Mouse (Mus musculus): ENCODE measurements at regions not wholly inside any gene's neighbourhood (a gene's known extent, or its start where the extent isn't known, plus 50 kb on each side); places are given as distances from the start of the nearest gene placed in this dataset.
A peak's percentile ranks its signal among the peaks of the same experiment; 100 is the strongest.

GRCm38 (mm10) chr4:53341181-53341580 lies 99.0 kb upstream of the Slc44a1 start:
- H3K4me3 ChIP-seq: no peak overlapping the region
- no peak overlapping the region for H3K27ac ChIP-seq
- no peak for DNase-seq
- H3K9ac ChIP-seq (ENCODE audit: low read depth, low read length): no peak overlapping the region
- WGBS: 94% methylated on average over 4 of the region's 4 CpGs
- H3K79me2 ChIP-seq (replicated peaks; ENCODE audit: control insufficient read depth, insufficient read depth, low read length): no peaks in the 10 kb centered on the region
- H3K36me3 ChIP-seq (ENCODE audit: control insufficient read depth, insufficient read depth, low read length): no peaks in the 10 kb centered on the region
- TF ChIP-seq CTCF (IDR thresholded peaks at IDR 0.05) (no peak), EP300 (IDR thresholded peaks at IDR 0.05; ENCODE audit: insufficient read depth, low read depth, low read length) (no peak), POLR2A (IDR thresholded peaks at IDR 0.05; ENCODE audit: insufficient read depth, low read depth, low read length) (no peak)
- H3K4me1 ChIP-seq (ENCODE audit: control insufficient read depth, insufficient read depth, low read length): peaks cover 8% of the 10 kb centered on the region
- H3K27me3 ChIP-seq (ENCODE audit: control insufficient read depth, insufficient read depth, low read length): no peaks in the 10 kb centered on the region
- intact Hi-C loops (cut with DNase I): no loop called here

- no peaks in the 10 kb centered on the region for H3K36me3 ChIP-seq (ENCODE audit: control insufficient read depth, insufficient read depth, low read length)
- WGBS: 88% methylated on average over 13 of the region's 14 CpGs
- TF ChIP-seq CTCF (IDR thresholded peaks at IDR 0.05) (no peak), POLR2A (IDR thresholded peaks at IDR 0.05; ENCODE audit: insufficient read depth, low read depth, low read length) (no peak)
- intact Hi-C loops (cut with DNase I): no loop called here
- no peaks in the 10 kb centered on the region for H3K79me2 ChIP-seq (replicated peaks; ENCODE audit: control insufficient read depth, insufficient read depth, low read length)
- DNase-seq: no peak
- peaks cover 8% of the 10 kb centered on the region for H3K4me1 ChIP-seq (ENCODE audit: control insufficient read depth, insufficient read depth, low read length)
- no peak overlapping the region for H3K4me3 ChIP-seq
- H3K27me3 ChIP-seq (ENCODE audit: control insufficient read depth, insufficient read depth, low read length): no peaks in the 10 kb centered on the region
- no peak overlapping the region for H3K9ac ChIP-seq (ENCODE audit: low read depth, low read length)
- no peak overlapping the region for H3K27ac ChIP-seq
These were observed 100.1 kb upstream of the Slc44a1 start for GRCm38 (mm10) chr4:53340021-53340667.

GRCm38 (mm10) chr4:53339125-53340020 lies 100.8 kb upstream of the Slc44a1 start:
- Histone ChIP-seq H3K4me1 (ENCODE audit: control insufficient read depth, insufficient read depth, low read length) (peaks cover 8% of the 10 kb centered on the region), H3K36me3 (ENCODE audit: control insufficient read depth, insufficient read depth, low read length) (no peaks in the 10 kb centered on the region), H3K9ac (ENCODE audit: low read depth, low read length) (no peak overlapping the region), H3K27me3 (ENCODE audit: control insufficient read depth, insufficient read depth, low read length) (no peaks in the 10 kb centered on the region), H3K4me3 (no peak overlapping the region), H3K27ac (peak overlapping the region; percentile 32), H3K79me2 (replicated peaks; ENCODE audit: control insufficient read depth, insufficient read depth, low read length) (no peaks in the 10 kb centered on the region)
- no peak for TF ChIP-seq POLR2A (IDR thresholded peaks at IDR 0.05; ENCODE audit: insufficient read depth, low read depth, low read length)
- no peak for TF ChIP-seq EP300 (IDR thresholded peaks at IDR 0.05; ENCODE audit: insufficient read depth, low read depth, low read length)
- no peak for TF ChIP-seq CTCF (IDR thresholded peaks at IDR 0.05)
- 37% methylated on average over 12 of the region's 12 CpGs for WGBS
- peak in 1 of 2 experiments; percentile 33 for DNase-seq
- intact Hi-C loops (cut with DNase I): loop anchor here (5.0 kb wide), 2 partner anchors 77 to 182 kb away; partner anchors contain the start of gene Abca1

- DNase-seq: no peak
- H3K9ac ChIP-seq (ENCODE audit: low read depth, low read length): no peak overlapping the region
- no peak overlapping the region for H3K4me3 ChIP-seq
- H3K79me2 ChIP-seq (replicated peaks; ENCODE audit: control insufficient read depth, insufficient read depth, low read length): no peaks in the 10 kb centered on the region
- intact Hi-C loops (cut with DNase I): loop anchor here (5.0 kb wide), 2 partner anchors 76 to 181 kb away; partner anchors contain the start of gene Abca1
- no peaks in the 10 kb centered on the region for H3K36me3 ChIP-seq (ENCODE audit: control insufficient read depth, insufficient read depth, low read length)
- H3K27me3 ChIP-seq (ENCODE audit: control insufficient read depth, insufficient read depth, low read length): no peaks in the 10 kb centered on the region
- TF ChIP-seq CTCF (IDR thresholded peaks at IDR 0.05) (no peak), EP300 (IDR thresholded peaks at IDR 0.05; ENCODE audit: insufficient read depth, low read depth, low read length) (no peak), POLR2A (IDR thresholded peaks at IDR 0.05; ENCODE audit: insufficient read depth, low read depth, low read length) (no peak)
- peaks cover 8% of the 10 kb centered on the region for H3K4me1 ChIP-seq (ENCODE audit: control insufficient read depth, insufficient read depth, low read length)
- no peak overlapping the region; the same call in 1 of the 2 replicates for H3K27ac ChIP-seq
- 78% methylated on average over 4 of the region's 4 CpGs for WGBS
These were observed 101.7 kb upstream of the Slc44a1 start for GRCm38 (mm10) chr4:53338479-53338878.

GRCm38 (mm10) chr4:53337784-53338183 lies 102.4 kb upstream of the Slc44a1 start:
- Histone ChIP-seq H3K79me2 (replicated peaks; ENCODE audit: control insufficient read depth, insufficient read depth, low read length) (no peaks in the 10 kb centered on the region), H3K27me3 (ENCODE audit: control insufficient read depth, insufficient read depth, low read length) (no peaks in the 10 kb centered on the region), H3K4me3 (no peak overlapping the region), H3K36me3 (ENCODE audit: control insufficient read depth, insufficient read depth, low read length) (no peaks in the 10 kb centered on the region), H3K4me1 (ENCODE audit: control insufficient read depth, insufficient read depth, low read length) (peaks cover 8% of the 10 kb centered on the region), H3K27ac (peak overlapping the region; percentile 34; the same call in 1 of the 2 replicates), H3K9ac (ENCODE audit: low read depth, low read length) (no peak overlapping the region)
- intact Hi-C loops (cut with DNase I): loop anchor here (5.0 kb wide), 2 partner anchors 75 to 180 kb away; partner anchors contain the start of gene Abca1
- TF ChIP-seq CTCF (IDR thresholded peaks at IDR 0.05): no peak
- TF ChIP-seq POLR2A (IDR thresholded peaks at IDR 0.05; ENCODE audit: insufficient read depth, low read depth, low read length): no peak
- 0 out of 2 replicates have a peak, but pooled peaks have one; percentile 25 for TF ChIP-seq EP300 (IDR thresholded peaks at IDR 0.05; ENCODE audit: insufficient read depth, low read depth, low read length)
- peak in 1 of 2 experiments; percentile 62 for DNase-seq
- 41% methylated on average over 8 of the region's 8 CpGs for WGBS

Measured in heart, adult 2 months (tissue).